Mouse (Mus musculus) mouse embryonic stem cell (cell line): Measurements from ENCODE around the gene Gpatch1.
"Not testable (repeated sequence)": the region's sequence is repeated elsewhere in the genome, so short reads cannot be mapped to it uniquely, and the experiment has no call there.

Source experiments
- in situ Hi-C, 2 experiments: fragments of 300-500 bp; cut with MboI; formaldehyde crosslinking; loops; 1 replicate in 1 of 2; 3 replicates in 1 of 2; pipeline ENCODE4 v1.14.3; 2019 to 2020; ENCODE audit warnings: low sequenced_read_pairs in 2 of 2, low pct_unique_long_range_greater_than_20kb in 1 of 2, mixed read lengths in 1 of 2; ENCODE audit not compliant: unreplicated experiment in 1 of 2

The Gpatch1 gene

GRCm38 (mm10) chr7:35264746-35265145 is 53.5 kb downstream of the Gpatch1 start:
- in situ Hi-C loops, result no loop called here

GRCm38 (mm10) chr7:35263595-35264489 is 54.4 kb downstream of the Gpatch1 start:
- in situ Hi-C loops, result no loop called here

GRCm38 (mm10) chr7:35259384-35259783 is 58.9 kb downstream of the Gpatch1 start:
- in situ Hi-C loops, result no loop called here

GRCm38 (mm10) chr7:35258294-35258693 is 59.9 kb downstream of the Gpatch1 start:
- in situ Hi-C loops, result no loop called here

- in situ Hi-C loops, result no loop called here
Measured at GRCm38 (mm10) chr7:35252041-35252558, 66.1 kb downstream of the Gpatch1 start.

- in situ Hi-C loops, result not testable (repeated sequence)
Measured at GRCm38 (mm10) chr7:35237935-35238334, 80.3 kb downstream of the Gpatch1 start.

- in situ Hi-C loops, result no loop called here
Measured at GRCm38 (mm10) chr7:35235308-35235707, 82.9 kb downstream of the Gpatch1 start.

GRCm38 (mm10) chr7:35234361-35235245 is 83.6 kb downstream of the Gpatch1 start:
- in situ Hi-C loops, result no loop called here

- in situ Hi-C loops, result no loop called here
Measured at GRCm38 (mm10) chr7:35233861-35234260, 84.4 kb downstream of the Gpatch1 start.

GRCm38 (mm10) chr7:35232796-35233455 is 85.3 kb downstream of the Gpatch1 start:
- in situ Hi-C loops, result no loop called here

GRCm38 (mm10) chr7:35230333-35230732 is 87.9 kb downstream of the Gpatch1 start:
- in situ Hi-C loops, result no loop called here
